Mouse (Mus musculus) limb, embryonic 15.5 days (tissue): ENCODE data around the gene Slc50a1. TPM values are rescaled to one million over a fixed set of nuclear protein-coding genes. Genes with fewer than 3 reads are reported as not detected.

Experiments
- ATAC-seq: fragments of 200-750 bp; cut with Nextera tagmentation; 2 replicates; pipeline ENCODE4 v1.8.0; 2017; ENCODE audit warnings: low read depth, moderate TSS enrichment; ENCODE audit not compliant: insufficient number of reproducible peaks, low FRiP score, low TSS enrichment
- H3K27ac ChIP-seq: fragments of 300-500 bp; sonication (generic); 2 replicates; pipeline ENCODE4 v1.5.1; 2015; ENCODE audit warnings: moderate library complexity, mild to moderate bottlenecking, inconsistent platforms
- H3K27me3 ChIP-seq: fragments of 300-500 bp; sonication (generic); 2 replicates; pipeline ENCODE4 v1.6.1; 2015; ENCODE audit warnings: inconsistent platforms
- H3K36me3 ChIP-seq: fragments of 300-500 bp; sonication (generic); 2 replicates; pipeline ENCODE4 v1.6.1; 2015; ENCODE audit warnings: inconsistent platforms
- H3K4me1 ChIP-seq: fragments of 300-500 bp; sonication (generic); 2 replicates; pipeline ENCODE4 v1.6.1; 2015; ENCODE audit warnings: inconsistent platforms
- H3K4me2 ChIP-seq: fragments of 300-500 bp; sonication (generic); 2 replicates; pipeline ENCODE4 v1.6.1; 2015; ENCODE audit warnings: mild to moderate bottlenecking, inconsistent platforms
- H3K4me3 ChIP-seq: fragments of 300-500 bp; sonication (generic); 2 replicates; pipeline ENCODE4 v1.5.1; 2015; ENCODE audit warnings: mild to moderate bottlenecking, inconsistent platforms
- H3K9ac ChIP-seq: fragments of 300-500 bp; sonication (generic); 2 replicates; pipeline ENCODE4 v1.6.1; 2015; ENCODE audit warnings: inconsistent platforms
- H3K9me3 ChIP-seq: fragments of 300-500 bp; sonication (generic); 2 replicates; pipeline ENCODE4 v1.6.1; 2016; ENCODE audit warnings: inconsistent platforms
- WGBS: fragments of 180-500 bp; shearing (Covaris S2); methylation state at CpG from one replicate; pipeline ENCODE4 v1.1.7; 2015; 5-methylcytosine and 5-hydroxymethylcytosine counted together
- polyA plus RNA-seq: library from polyadenylated mRNA; unstranded; fragments of >200 nt; fragmentation: Nextera tagmentation; extraction: Ambion mirVana; gene quantifications from 2 replicates; pipeline ENCODE4 v1.2.1, GENCODE M21; 2015

The Slc50a1 gene
- polyA plus RNA-seq, 1 experiment from 2014 or later = 92.8 TPM

DNA sequence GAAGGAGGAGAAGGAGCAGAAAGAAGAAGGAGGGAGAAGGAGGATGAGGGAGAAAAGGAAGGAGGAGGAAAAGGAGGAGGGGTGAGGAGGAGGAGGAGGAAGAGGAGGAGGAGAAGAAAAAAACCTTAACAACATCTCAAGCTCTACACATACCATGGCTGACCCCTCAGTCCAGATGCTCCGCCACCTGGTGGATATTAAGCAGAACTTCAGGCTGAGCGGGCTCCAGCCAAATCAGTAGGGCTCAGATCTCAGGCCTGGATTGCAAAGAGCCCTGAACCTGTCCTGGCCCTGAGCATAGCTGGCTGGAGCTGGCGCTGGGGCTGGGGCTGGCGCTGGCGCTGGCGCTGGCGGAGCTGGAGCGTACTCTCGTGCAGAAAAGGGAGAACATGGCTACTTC lies 37.7 kb upstream of the Slc50a1 start:
- ATAC-seq = peak; percentile 72
- H3K4me2 ChIP-seq = no peak overlapping the region
- no peaks in the 10 kb centered on the region for H3K27me3 ChIP-seq
- H3K36me3 ChIP-seq = no peaks in the 10 kb centered on the region
- no peak overlapping the region for H3K27ac ChIP-seq
- peaks cover 18% of the 10 kb centered on the region; the same call in 1 of the 2 replicates for H3K4me1 ChIP-seq
- 4% methylated on average over 9 of the region's 9 CpGs for WGBS
- H3K4me3 ChIP-seq = no peak overlapping the region
- no peak overlapping the region for H3K9ac ChIP-seq
- H3K9me3 ChIP-seq = no peaks in the 10 kb centered on the region

- WGBS = 45% methylated on average over 8 of the region's 8 CpGs
- H3K4me3 ChIP-seq = no peak overlapping the region
- H3K27ac ChIP-seq = no peak overlapping the region
Observed at GRCm38 (mm10) chr3:89305551-89306325, 35.4 kb upstream of the Slc50a1 start.

GRCm38 (mm10) chr3:89305105-89305504 lies 34.7 kb upstream of the Slc50a1 start:
- peaks cover 19% of the 10 kb centered on the region; the same call in 1 of the 2 replicates for H3K4me1 ChIP-seq
- no peak for ATAC-seq
- H3K4me3 ChIP-seq = no peak overlapping the region
- H3K36me3 ChIP-seq = no peaks in the 10 kb centered on the region
- H3K9ac ChIP-seq = no peak overlapping the region
- H3K27ac ChIP-seq = no peak overlapping the region
- no peak overlapping the region for H3K4me2 ChIP-seq
- H3K27me3 ChIP-seq = no peaks in the 10 kb centered on the region
- H3K9me3 ChIP-seq = no peaks in the 10 kb centered on the region
- 66% methylated on average over 4 of the region's 4 CpGs for WGBS

More at GRCm38 (mm10) chr3:89305551-89306325, 35.4 kb upstream of the Slc50a1 start:
- Histone ChIP-seq H3K9me3 (no peaks in the 10 kb centered on the region), H3K4me2 (no peak overlapping the region), H3K4me1 (peaks cover 18% of the 10 kb centered on the region; the same call in 1 of the 2 replicates), H3K27me3 (no peaks in the 10 kb centered on the region), H3K9ac (no peak overlapping the region), H3K36me3 (no peaks in the 10 kb centered on the region)
- ATAC-seq = 0 out of 2 replicates have a peak, but pooled peaks have one; percentile 49

DNA sequence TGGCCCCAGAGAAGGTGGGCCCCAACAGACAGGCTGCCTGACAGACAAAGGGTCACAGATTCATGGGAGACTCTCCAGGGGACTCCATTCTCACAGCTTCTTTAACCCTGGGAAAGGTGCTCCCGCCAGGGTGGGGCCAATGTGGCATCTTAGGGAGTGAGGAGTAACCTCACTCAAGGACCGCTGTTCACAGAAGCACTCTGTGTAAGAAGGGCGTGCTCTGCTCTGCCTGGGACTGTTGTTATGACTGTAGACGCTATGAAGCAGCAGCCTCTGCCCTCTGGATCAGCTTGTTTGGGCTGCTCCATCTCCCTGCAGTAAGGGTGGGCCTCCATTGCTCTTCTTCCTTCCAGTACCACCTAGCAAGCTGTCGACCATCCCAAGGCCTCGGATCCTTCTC lies 34.1 kb upstream of the Slc50a1 start:
- no peak overlapping the region for H3K27ac ChIP-seq
- H3K9me3 ChIP-seq = no peaks in the 10 kb centered on the region
- no peak overlapping the region for H3K9ac ChIP-seq
- no peaks in the 10 kb centered on the region for H3K27me3 ChIP-seq
- no peak overlapping the region for H3K4me2 ChIP-seq
- peaks cover 26% of the 10 kb centered on the region for H3K4me1 ChIP-seq
- H3K4me3 ChIP-seq = no peak overlapping the region
- ATAC-seq = no peak
- no peaks in the 10 kb centered on the region for H3K36me3 ChIP-seq
- 62% methylated on average over 6 of the region's 6 CpGs for WGBS

- H3K9ac ChIP-seq = no peak overlapping the region
- no peaks in the 10 kb centered on the region for H3K27me3 ChIP-seq
- 79% methylated on average over 2 of the region's 2 CpGs for WGBS
- peaks cover 18% of the 10 kb centered on the region for H3K4me1 ChIP-seq
- H3K4me3 ChIP-seq = no peak overlapping the region
- no peaks in the 10 kb centered on the region for H3K9me3 ChIP-seq
- H3K27ac ChIP-seq = no peak overlapping the region
- no peak for ATAC-seq
- H3K36me3 ChIP-seq = no peaks in the 10 kb centered on the region
- no peak overlapping the region for H3K4me2 ChIP-seq
Observed at GRCm38 (mm10) chr3:89300514-89300913, 30.1 kb upstream of the Slc50a1 start.

- H3K27ac ChIP-seq = no peak overlapping the region
- peak overlapping the region; percentile 42 for H3K4me2 ChIP-seq
- H3K9ac ChIP-seq = 0 out of 2 replicates have a peak overlapping the region, but pooled peaks have one; percentile 28
- no peaks in the 10 kb centered on the region for H3K36me3 ChIP-seq
- no peaks in the 10 kb centered on the region for H3K9me3 ChIP-seq
- H3K4me1 ChIP-seq = peaks cover 15% of the 10 kb centered on the region
- H3K27me3 ChIP-seq = no peaks in the 10 kb centered on the region
- peak overlapping the region; percentile 23; the same call in 1 of the 2 replicates for H3K4me3 ChIP-seq
- WGBS = 36% methylated on average over 1 of the region's 1 CpGs
- ATAC-seq = no peak
Observed at GRCm38 (mm10) chr3:89300071-89300470, 29.7 kb upstream of the Slc50a1 start.

DNA sequence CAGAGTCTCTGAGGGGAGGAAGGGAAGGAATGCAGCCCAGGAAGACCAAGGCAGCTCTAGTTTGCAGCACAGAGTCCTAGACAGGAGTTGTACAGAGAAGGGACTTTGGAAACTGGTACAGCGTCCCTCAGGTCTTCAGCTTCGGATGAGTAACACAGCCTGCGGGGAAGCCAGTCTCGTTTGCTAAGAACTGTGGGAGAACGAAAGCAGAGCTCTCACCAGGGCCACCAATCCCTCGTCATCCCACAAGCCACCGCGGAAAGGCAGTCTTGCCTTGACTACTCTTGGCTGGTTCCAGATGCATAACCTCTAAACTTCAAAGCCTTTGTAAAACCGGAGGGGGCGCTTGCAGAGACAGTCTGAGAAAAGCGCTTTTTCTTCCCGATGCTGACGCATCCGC lies 29.1 kb upstream of the Slc50a1 start:
- whole genome bisulfite sequencing = 1% methylated on average over 14 of the region's 14 CpGs
- H3K27me3 ChIP-seq = no peaks in the 10 kb centered on the region
- peaks cover 12% of the 10 kb centered on the region for H3K4me1 ChIP-seq
- H3K9ac ChIP-seq = 0 out of 2 replicates have a peak overlapping the region, but pooled peaks have one; percentile 28
- H3K9me3 ChIP-seq = no peaks in the 10 kb centered on the region
- no peaks in the 10 kb centered on the region for H3K36me3 ChIP-seq
- ATAC-seq = no peak
- H3K4me3 ChIP-seq = peak overlapping the region; percentile 23
- H3K4me2 ChIP-seq = peak overlapping the region; percentile 42
- H3K27ac ChIP-seq = no peak overlapping the region; the same call in 1 of the 2 replicates

GRCm38 (mm10) chr3:89298908-89299307 lies 28.5 kb upstream of the Slc50a1 start:
- Histone ChIP-seq H3K27ac (no peak overlapping the region), H3K4me2 (no peak overlapping the region), H3K9me3 (no peaks in the 10 kb centered on the region), H3K36me3 (no peaks in the 10 kb centered on the region), H3K9ac (no peak overlapping the region), H3K27me3 (no peaks in the 10 kb centered on the region), H3K4me1 (peaks cover 12% of the 10 kb centered on the region), H3K4me3 (no peak overlapping the region)
- no peak for ATAC-seq
- WGBS = 89% methylated on average over 6 of the region's 6 CpGs

DNA sequence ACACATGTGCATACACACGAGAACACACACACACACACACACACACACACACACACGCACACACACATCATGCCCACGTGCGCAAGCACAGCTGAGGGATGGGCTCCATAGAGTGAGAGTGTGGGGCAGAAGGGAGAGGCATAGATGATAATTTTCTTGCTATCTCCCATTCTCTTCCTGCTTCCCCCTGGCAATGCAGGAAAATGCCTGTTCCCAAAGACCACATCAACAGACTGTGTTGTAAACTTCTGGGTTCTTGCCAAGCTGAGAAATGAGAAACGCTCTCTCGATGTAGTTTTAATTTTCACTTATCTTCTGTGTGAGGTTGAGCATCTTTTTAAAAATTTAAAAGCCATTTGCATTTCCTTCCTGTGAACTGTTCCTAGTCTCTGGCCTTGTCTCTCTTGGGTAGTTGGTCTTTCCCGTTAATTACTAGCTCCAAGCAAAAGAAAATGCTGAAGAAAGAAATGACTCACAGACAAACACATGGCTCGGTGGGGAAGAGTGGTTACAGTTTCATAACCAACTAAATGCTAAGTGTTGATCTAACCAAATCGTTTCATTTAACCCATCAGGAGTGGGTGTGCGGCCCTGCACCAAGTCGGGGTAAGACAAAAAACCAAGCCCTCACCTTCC lies 26.5 kb upstream of the Slc50a1 start:
- Histone ChIP-seq H3K4me1 (peaks cover 12% of the 10 kb centered on the region), H3K9ac (no peak overlapping the region), H3K27me3 (no peaks in the 10 kb centered on the region), H3K36me3 (no peaks in the 10 kb centered on the region), H3K9me3 (no peaks in the 10 kb centered on the region), H3K4me3 (no peak overlapping the region), H3K27ac (no peak overlapping the region), H3K4me2 (no peak overlapping the region)
- 69% methylated on average over 11 of the region's 11 CpGs for WGBS
- no peak for ATAC-seq

- Histone ChIP-seq H3K36me3 (no peaks in the 10 kb centered on the region), H3K9me3 (no peaks in the 10 kb centered on the region), H3K4me3 (no peak overlapping the region), H3K4me1 (peaks cover 20% of the 10 kb centered on the region), H3K9ac (no peak overlapping the region), H3K4me2 (no peak overlapping the region), H3K27ac (no peak overlapping the region), H3K27me3 (no peaks in the 10 kb centered on the region)
- WGBS = 75% methylated on average over 8 of the region's 8 CpGs
- ATAC-seq = no peak
Observed at GRCm38 (mm10) chr3:89295685-89296230, 25.4 kb upstream of the Slc50a1 start.

DNA sequence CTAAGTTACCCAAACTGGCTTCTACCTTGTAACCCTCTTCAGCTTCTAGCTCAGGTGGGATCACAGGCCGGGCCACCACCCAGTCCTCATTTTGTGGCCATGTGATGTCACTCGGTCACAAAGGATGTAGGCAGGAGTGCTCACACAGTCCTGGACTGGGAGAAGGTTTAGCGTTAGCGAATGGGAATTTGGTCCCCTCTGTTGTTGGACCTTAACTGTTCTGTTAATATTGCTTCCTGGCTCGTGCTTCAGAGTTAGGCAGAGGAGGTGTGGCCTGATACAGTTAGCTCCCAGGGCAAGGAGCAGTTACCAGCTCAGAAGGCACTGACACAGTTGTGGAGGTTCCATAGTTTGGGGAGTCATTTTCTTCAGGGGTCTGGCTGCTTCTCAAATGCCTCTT lies 23.8 kb upstream of the Slc50a1 start:
- no peak overlapping the region for H3K4me3 ChIP-seq
- no peak overlapping the region for H3K27ac ChIP-seq
- no peak overlapping the region for H3K9ac ChIP-seq
- no peaks in the 10 kb centered on the region for H3K27me3 ChIP-seq
- ATAC-seq = no peak
- WGBS = 65% methylated on average over 5 of the region's 5 CpGs
- H3K4me1 ChIP-seq = peaks cover 10% of the 10 kb centered on the region; the same call in 1 of the 2 replicates
- H3K9me3 ChIP-seq = no peaks in the 10 kb centered on the region
- H3K4me2 ChIP-seq = no peak overlapping the region
- no peaks in the 10 kb centered on the region for H3K36me3 ChIP-seq
